Mouse (Mus musculus): ENCODE data around the gene Pex19. TPM values are rescaled to one million over a fixed set of nuclear protein-coding genes. Genes with fewer than 3 reads are reported as not detected.

Pex19 gene
- polyA plus RNA-seq, 1 experiment = 32.8 TPM

- H3K27ac ChIP-seq (ENCODE audit: control insufficient read depth, insufficient read depth, low read depth, low read length, poor library complexity) = no peak overlapping the region
- H3K4me1 ChIP-seq (ENCODE audit: control insufficient read depth, insufficient read depth, low read length) = no peaks in the 10 kb centered on the region
- no peak overlapping the region for H3K4me3 ChIP-seq (replicated peaks; ENCODE audit: control insufficient read depth, low read depth, low read length)
- WGBS = 83% methylated on average over 6 of the region's 6 CpGs
- TF ChIP-seq POLR2A (IDR thresholded peaks at IDR 0.05; ENCODE audit: borderline replicate concordance, control insufficient read depth, low read depth, low read length) (no peak), CTCF (IDR thresholded peaks at IDR 0.05; ENCODE audit: control insufficient read depth, insufficient read depth, low read length) (no peak)
Measured at GRCm38 (mm10) chr1:172099325-172100033, 27.1 kb upstream of the Pex19 start.

GRCm38 (mm10) chr1:172103619-172104018 is 22.9 kb upstream of the Pex19 start:
- no peak overlapping the region for H3K4me3 ChIP-seq (replicated peaks; ENCODE audit: control insufficient read depth, low read depth, low read length)
- 88% methylated on average over 4 of the region's 4 CpGs for WGBS
- no peak for TF ChIP-seq CTCF (IDR thresholded peaks at IDR 0.05; ENCODE audit: control insufficient read depth, insufficient read depth, low read length)
- TF ChIP-seq POLR2A (IDR thresholded peaks at IDR 0.05; ENCODE audit: borderline replicate concordance, control insufficient read depth, low read depth, low read length) = no peak

GRCm38 (mm10) chr1:172105101-172105500 is 21.5 kb upstream of the Pex19 start:
- no peak for TF ChIP-seq CTCF (IDR thresholded peaks at IDR 0.05; ENCODE audit: control insufficient read depth, insufficient read depth, low read length)
- no peak for TF ChIP-seq POLR2A (IDR thresholded peaks at IDR 0.05; ENCODE audit: borderline replicate concordance, control insufficient read depth, low read depth, low read length)

More at GRCm38 (mm10) chr1:172103619-172104018, 22.9 kb upstream of the Pex19 start:
- H3K4me1 ChIP-seq (ENCODE audit: control insufficient read depth, insufficient read depth, low read length) = no peaks in the 10 kb centered on the region
- H3K27ac ChIP-seq (ENCODE audit: control insufficient read depth, insufficient read depth, low read depth, low read length, poor library complexity) = no peak overlapping the region

GRCm38 (mm10) chr1:172107777-172108477 is 18.6 kb upstream of the Pex19 start:
- 89% methylated on average over 10 of the region's 10 CpGs for WGBS

More at GRCm38 (mm10) chr1:172105101-172105500, 21.5 kb upstream of the Pex19 start:
- H3K4me3 ChIP-seq (replicated peaks; ENCODE audit: control insufficient read depth, low read depth, low read length) = no peak overlapping the region
- no peak overlapping the region for H3K27ac ChIP-seq (ENCODE audit: control insufficient read depth, insufficient read depth, low read depth, low read length, poor library complexity)
- WGBS = 84% methylated on average over 11 of the region's 11 CpGs
- H3K4me1 ChIP-seq (ENCODE audit: control insufficient read depth, insufficient read depth, low read length) = no peaks in the 10 kb centered on the region

GRCm38 (mm10) chr1:172116948-172117347 is 9.6 kb upstream of the Pex19 start:
- Histone ChIP-seq H3K4me1 (ENCODE audit: control insufficient read depth, insufficient read depth, low read length) (no peaks in the 10 kb centered on the region), H3K4me3 (replicated peaks; ENCODE audit: control insufficient read depth, low read depth, low read length) (no peak overlapping the region), H3K27ac (ENCODE audit: control insufficient read depth, insufficient read depth, low read depth, low read length, poor library complexity) (no peak overlapping the region)
- TF ChIP-seq POLR2A (IDR thresholded peaks at IDR 0.05; ENCODE audit: borderline replicate concordance, control insufficient read depth, low read depth, low read length) (no peak), CTCF (IDR thresholded peaks at IDR 0.05; ENCODE audit: control insufficient read depth, insufficient read depth, low read length) (no peak)
- 87% methylated on average over 5 of the region's 5 CpGs for WGBS

More at GRCm38 (mm10) chr1:172107777-172108477, 18.6 kb upstream of the Pex19 start:
- Histone ChIP-seq H3K27ac (ENCODE audit: control insufficient read depth, insufficient read depth, low read depth, low read length, poor library complexity) (no peak overlapping the region), H3K4me3 (replicated peaks; ENCODE audit: control insufficient read depth, low read depth, low read length) (no peak overlapping the region), H3K4me1 (ENCODE audit: control insufficient read depth, insufficient read depth, low read length) (no peaks in the 10 kb centered on the region)
- TF ChIP-seq CTCF (IDR thresholded peaks at IDR 0.05; ENCODE audit: control insufficient read depth, insufficient read depth, low read length) (no peak), POLR2A (IDR thresholded peaks at IDR 0.05; ENCODE audit: borderline replicate concordance, control insufficient read depth, low read depth, low read length) (no peak)

GRCm38 (mm10) chr1:172119100-172119499 is 7.5 kb upstream of the Pex19 start:
- Histone ChIP-seq H3K27ac (ENCODE audit: control insufficient read depth, insufficient read depth, low read depth, low read length, poor library complexity) (no peak overlapping the region), H3K4me3 (replicated peaks; ENCODE audit: control insufficient read depth, low read depth, low read length) (no peak overlapping the region), H3K4me1 (ENCODE audit: control insufficient read depth, insufficient read depth, low read length) (no peaks in the 10 kb centered on the region)
- 66% methylated on average over 6 of the region's 6 CpGs for WGBS
- TF ChIP-seq POLR2A (IDR thresholded peaks at IDR 0.05; ENCODE audit: borderline replicate concordance, control insufficient read depth, low read depth, low read length) (no peak), CTCF (IDR thresholded peaks at IDR 0.05; ENCODE audit: control insufficient read depth, insufficient read depth, low read length) (no peak)

- WGBS = 50% methylated on average over 3 of the region's 3 CpGs
- TF ChIP-seq POLR2A (IDR thresholded peaks at IDR 0.05; ENCODE audit: borderline replicate concordance, control insufficient read depth, low read depth, low read length) = no peak
- TF ChIP-seq CTCF (IDR thresholded peaks at IDR 0.05; ENCODE audit: control insufficient read depth, insufficient read depth, low read length) = peak; percentile 53
Measured at GRCm38 (mm10) chr1:172119720-172120119, 6.8 kb upstream of the Pex19 start.

GRCm38 (mm10) chr1:172122671-172123070 is 3.9 kb upstream of the Pex19 start:
- H3K4me3 ChIP-seq (replicated peaks; ENCODE audit: control insufficient read depth, low read depth, low read length) = no peak overlapping the region
- WGBS = 93% methylated on average over 2 of the region's 2 CpGs
- TF ChIP-seq CTCF (IDR thresholded peaks at IDR 0.05; ENCODE audit: control insufficient read depth, insufficient read depth, low read length) = no peak
- no peak for TF ChIP-seq POLR2A (IDR thresholded peaks at IDR 0.05; ENCODE audit: borderline replicate concordance, control insufficient read depth, low read depth, low read length)
- no peak overlapping the region for H3K27ac ChIP-seq (ENCODE audit: control insufficient read depth, insufficient read depth, low read depth, low read length, poor library complexity)
- no peaks in the 10 kb centered on the region; the same call in 1 of the 2 replicates for H3K4me1 ChIP-seq (ENCODE audit: control insufficient read depth, insufficient read depth, low read length)

More at GRCm38 (mm10) chr1:172119720-172120119, 6.8 kb upstream of the Pex19 start:
- no peaks in the 10 kb centered on the region for H3K4me1 ChIP-seq (ENCODE audit: control insufficient read depth, insufficient read depth, low read length)
- H3K4me3 ChIP-seq (replicated peaks; ENCODE audit: control insufficient read depth, low read depth, low read length) = no peak overlapping the region
- no peak overlapping the region for H3K27ac ChIP-seq (ENCODE audit: control insufficient read depth, insufficient read depth, low read depth, low read length, poor library complexity)

All from bone marrow, adult 2 months (tissue).